In the genomic region with DNA sequence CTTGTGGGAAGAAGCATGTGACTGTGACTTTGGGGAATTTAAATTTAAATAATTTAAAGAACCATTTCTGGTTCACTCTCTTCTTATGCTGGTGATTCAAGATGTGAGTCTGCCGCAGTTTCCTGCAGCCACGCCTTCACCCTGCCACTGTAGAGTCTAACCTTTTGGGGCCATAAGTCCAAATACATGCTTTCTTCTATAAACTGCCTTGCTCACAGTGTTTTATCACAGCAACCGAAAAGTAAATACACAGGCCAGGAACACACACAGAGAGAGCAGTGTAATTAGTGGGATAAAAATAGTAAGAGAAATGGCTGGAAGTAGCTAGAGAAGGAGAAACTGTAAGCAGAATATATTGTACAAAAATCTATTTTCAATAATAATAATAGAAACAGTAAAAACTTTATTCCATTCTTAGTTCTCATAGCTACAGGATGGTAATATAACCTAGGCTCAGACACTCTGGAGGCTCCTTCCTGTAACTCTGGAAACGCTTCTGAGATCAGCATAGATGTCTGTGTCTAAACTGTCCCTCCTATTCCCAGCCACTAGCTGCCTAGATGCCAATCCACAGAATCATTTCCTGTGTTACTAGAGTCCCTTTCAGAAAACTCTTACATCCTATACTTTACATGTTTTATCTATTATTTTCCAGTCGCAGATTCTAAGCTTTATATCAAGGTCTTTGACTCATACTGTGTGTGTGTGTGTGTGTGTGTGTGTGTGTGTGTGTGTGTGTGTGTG, we compare ENCODE assay signal across 30 mouse cellular contexts. TPM values are rescaled to one million over a fixed set of nuclear protein-coding genes. Genes with fewer than 3 reads are reported as not detected.
DNase-seq lines count a peak whose midpoint lies in the region; ATAC-seq and TF ChIP-seq lines count a peak whose summit lies in the region.
"Had no signal": no experiment of that assay in that cellular context is flagged by ENCODE, and none has a peak within 500 bp of the region (broad histone marks: within the 10 kb centered on the region; RNA-seq: fewer than 3 reads in every experiment).

No protein-coding gene starts in this region.

- no peak overlapping the region for H3K4me2 ChIP-seq in heart, embryonic 12.5 days
- H3K4me2 ChIP-seq in heart, postnatal 0 days (ENCODE audit: low read depth, low read length) = no peak overlapping the region
- no peak overlapping the region for H3K4me2 ChIP-seq in stomach, embryonic 14.5 days (replicated peaks; ENCODE audit: low read depth, low read length)
- H3K4me2 ChIP-seq: embryonic facial prominence, embryonic 15.5 days; forebrain, embryonic 13.5 days; hindbrain, embryonic 14.5 days; limb, embryonic 15.5 days; liver, embryonic 13.5 days; midbrain, embryonic 11.5 days; neural tube, embryonic 12.5 days had no signal

- no peaks in the 10 kb centered on the region for H3K27me3 ChIP-seq in heart, embryonic 12.5 days (replicated peaks)
- no peaks in the 10 kb centered on the region for H3K27me3 ChIP-seq in heart, postnatal 0 days (ENCODE audit: control insufficient read depth, insufficient read depth, low read length)
- no peaks in the 10 kb centered on the region for H3K27me3 ChIP-seq in stomach, embryonic 14.5 days (ENCODE audit: control insufficient read depth, insufficient read depth, low read length)
- H3K27me3 ChIP-seq: embryonic facial prominence, embryonic 15.5 days; forebrain, embryonic 13.5 days; limb, embryonic 15.5 days; neural tube, embryonic 12.5 days had no signal

- H3K4me1 ChIP-seq in heart, embryonic 12.5 days (replicated peaks) = peaks cover 19% of the 10 kb centered on the region
- H3K4me1 ChIP-seq in heart, postnatal 0 days (ENCODE audit: control insufficient read depth, insufficient read depth) = peaks cover 4% of the 10 kb centered on the region; the same call in 1 of the 2 replicates
- H3K4me1 ChIP-seq in stomach, embryonic 14.5 days (ENCODE audit: control insufficient read depth, insufficient read depth, low read length) = no peaks in the 10 kb centered on the region
- H3K4me1 ChIP-seq: forebrain, embryonic 13.5 days; limb, embryonic 15.5 days; neural tube, embryonic 12.5 days had no signal

- H3K4me3 ChIP-seq in heart, embryonic 12.5 days = no peak overlapping the region
- no peak overlapping the region for H3K4me3 ChIP-seq in heart, postnatal 0 days (ENCODE audit: low read depth, low read length)
- H3K4me3 ChIP-seq in stomach, embryonic 14.5 days (ENCODE audit: low read depth, low read length) = no peak overlapping the region
- H3K4me3 ChIP-seq: embryonic facial prominence, embryonic 15.5 days; forebrain, embryonic 13.5 days; heart, embryonic 10.5 days; layer of hippocampus, adult 2 months; left cerebral cortex, adult 2 months; limb, embryonic 15.5 days; liver, embryonic 13.5 days; neural tube, embryonic 12.5 days had no signal

- 48% methylated on average over 5 of the region's 5 CpGs for WGBS in heart, embryonic 12.5 days
- WGBS in heart, postnatal 0 days = 53% methylated on average over 5 of the region's 5 CpGs
- 42% methylated on average over 5 of the region's 5 CpGs for WGBS in stomach, embryonic 14.5 days

- peak overlapping the region; percentile 62; the same call in 1 of the 2 replicates for H3K27ac ChIP-seq in heart, embryonic 12.5 days (ENCODE audit: poor library complexity, severe bottlenecking)
- H3K27ac ChIP-seq in heart, postnatal 0 days (ENCODE audit: low read depth) = 0 out of 2 replicates have a peak overlapping the region, but pooled peaks have one; percentile 30
- peak overlapping the region; percentile 4; the same call in 1 of the 2 replicates for H3K27ac ChIP-seq in stomach, embryonic 14.5 days (ENCODE audit: low read length)
- H3K27ac ChIP-seq: embryonic facial prominence, embryonic 15.5 days; forebrain, embryonic 13.5 days; heart, embryonic 10.5 days; hindbrain, embryonic 14.5 days; layer of hippocampus, adult 2 months; left cerebral cortex, adult 2 months; limb, embryonic 15.5 days; liver, embryonic 13.5 days; neural tube, embryonic 12.5 days had no signal

- TF ChIP-seq EP300 in heart, postnatal 0 days (IDR thresholded peaks at IDR 0.05; ENCODE audit: low read depth) = no peak

- ATAC-seq in heart, embryonic 12.5 days (ENCODE audit: insufficient number of reproducible peaks, low FRiP score) = no peak
- ATAC-seq in heart, postnatal 0 days (ENCODE audit: insufficient read depth, low read depth) = peak; percentile 44; the same call in 1 of the 2 replicates
- peak; percentile 77; the same call in 1 of the 2 replicates for ATAC-seq in stomach, embryonic 14.5 days (ENCODE audit: insufficient number of reproducible peaks, insufficient read depth, low FRiP score, low read depth)
- no peak for ATAC-seq in frontal cortex, adult (ENCODE audit: low TSS enrichment)
- ATAC-seq: forebrain, embryonic 13.5 days; midbrain, embryonic 16.5 days had no signal

- H3K9ac ChIP-seq in heart, embryonic 12.5 days = no peak overlapping the region
- H3K9ac ChIP-seq in heart, postnatal 0 days (replicated peaks; ENCODE audit: low read depth, low read length) = no peak overlapping the region
- no peak overlapping the region for H3K9ac ChIP-seq in stomach, embryonic 14.5 days (replicated peaks; ENCODE audit: low read depth, low read length)
- H3K9ac ChIP-seq: embryonic facial prominence, embryonic 15.5 days; forebrain, embryonic 13.5 days; hindbrain, embryonic 14.5 days; limb, embryonic 15.5 days; liver, embryonic 13.5 days; neural tube, embryonic 12.5 days had no signal

- no peak for DNase-seq in heart, adult 18-20 months
- DNase-seq in heart, postnatal 0 days (ENCODE audit: low spot score) = peak; percentile 33
- no peak for DNase-seq in heart, adult 11 months
- DNase-seq in 3T3-L1 (ENCODE audit: low read depth, low spot score) = peak; percentile 68
- DNase-seq in left cerebral cortex, adult 9 months (ENCODE audit: low spot score in 2 of 2) = no peak
- DNase-seq: adrenal gland, postnatal 36 days; cerebellum, adult 18-20 months; cerebellum, postnatal 10 days; gastrocnemius, postnatal 36 days; kidney, adult 2 months; kidney, postnatal 36 days; liver, embryonic 13.5 days; lung, adult 18-20 months; right cerebral cortex, adult 18-20 months; right cerebral cortex, postnatal 4 days; thymus, adult 18-20 months; thymus, postnatal 25 days had no signal

- no peaks in the 10 kb centered on the region for H3K9me3 ChIP-seq in heart, embryonic 12.5 days (replicated peaks)
- no peaks in the 10 kb centered on the region for H3K9me3 ChIP-seq in heart, postnatal 0 days (replicated peaks; ENCODE audit: control insufficient read depth, low read length)
- H3K9me3 ChIP-seq in stomach, embryonic 14.5 days (ENCODE audit: control insufficient read depth, low read depth, low read length) = no peaks in the 10 kb centered on the region
- H3K9me3 ChIP-seq: embryonic facial prominence, embryonic 15.5 days; forebrain, embryonic 13.5 days; heart, embryonic 10.5 days; limb, embryonic 15.5 days; liver, embryonic 13.5 days; neural tube, embryonic 12.5 days had no signal

- no peak for TF ChIP-seq CTCF in heart, postnatal 0 days (IDR thresholded peaks at IDR 0.05; ENCODE audit: low read depth)

- no peaks in the 10 kb centered on the region for H3K36me3 ChIP-seq in heart, embryonic 12.5 days
- no peaks in the 10 kb centered on the region for H3K36me3 ChIP-seq in heart, postnatal 0 days (replicated peaks; ENCODE audit: control insufficient read depth, insufficient read depth, low read length)
- H3K36me3 ChIP-seq in stomach, embryonic 14.5 days (ENCODE audit: control insufficient read depth, insufficient read depth, low read length) = no peaks in the 10 kb centered on the region
- H3K36me3 ChIP-seq: embryonic facial prominence, embryonic 15.5 days; heart, embryonic 10.5 days; limb, embryonic 15.5 days; liver, embryonic 13.5 days; neural tube, embryonic 12.5 days had no signal

RNA-seq across cellular contexts. Expression of a gene that starts 9.3 kb away (rescaled TPM):
- polyA plus RNA-seq in heart, embryonic 12.5 days (2016; fragmentation: Nextera tagmentation; extraction: Ambion mirVana) = 642 and 652 TPM in 2 replicates
- total RNA-seq in heart, adult 18-20 months (2021) = 100 to 1,000 TPM; 736 to 802 TPM
- 388 and 470 TPM in 2 replicates for total RNA-seq in heart, postnatal 0 days (2014; rRNA removed; ENCODE audit: low replicate concordance)
- polyA plus RNA-seq in heart, postnatal 0 days (2015; fragmentation: Nextera tagmentation; extraction: Ambion mirVana) = 907 and 943 TPM in 2 replicates
- 864 and 920 TPM in 2 replicates for polyA plus RNA-seq in stomach, embryonic 14.5 days (2014; fragmentation: Nextera tagmentation; extraction: Ambion mirVana)

Comparison
In these comparisons a context has a peak if more than half of its experiments do, and no peak if none do; other contexts are left out.
1. ATAC-seq: peak in heart, postnatal 0 days (single experiment) and stomach, embryonic 14.5 days (single experiment); none in heart, embryonic 12.5 days (single experiment) and frontal cortex, adult (single experiment).
2. DNase-seq: peak in heart, postnatal 0 days (single experiment) and 3T3-L1 (single experiment); none in heart, adult 18-20 months (0 of 2), heart, adult 11 months (single experiment) and left cerebral cortex, adult 9 months (0 of 2).
3. H3K27ac ChIP-seq: peak in every context shown above with its lines; median percentile 62 in heart, embryonic 12.5 days; 30 in heart, postnatal 0 days; 4 in stomach, embryonic 14.5 days.